In genomic region chr12:3500071-3500470, GRCm38 (mm10) we compare ENCODE assay signal across 22 mouse cellular contexts.
DNase-seq lines count a peak whose midpoint lies in the region; ATAC-seq lines count a peak whose summit lies in the region.
"Had no signal": no experiment of that assay in that cellular context is flagged by ENCODE, and none has a peak within 500 bp of the region (broad histone marks: within the 10 kb centered on the region; RNA-seq: fewer than 3 reads in every experiment).

No protein-coding gene starts in this region.

- H3K9me3 ChIP-seq in kidney, embryonic 15.5 days (replicated peaks) = no peaks in the 10 kb centered on the region
- H3K9me3 ChIP-seq: forebrain, embryonic 12.5 days; hindbrain, embryonic 13.5 days; limb, embryonic 10.5 days; midbrain, embryonic 10.5 days had no signal

- ATAC-seq in kidney, embryonic 15.5 days (replicated peaks; ENCODE audit: low FRiP score) = no peak
- ATAC-seq in megakaryocyte, adult 5-6 weeks (ENCODE audit: poor library complexity, severe bottlenecking) = no peak
- ATAC-seq: inflammation-experienced regulatory T-cells, adult 6 months had no signal

- no peak overlapping the region for H3K27ac ChIP-seq in kidney, embryonic 15.5 days
- H3K27ac ChIP-seq: forebrain, embryonic 12.5 days; hindbrain, embryonic 13.5 days; layer of hippocampus, adult 2 months; limb, embryonic 10.5 days; midbrain, embryonic 10.5 days had no signal

- H3K4me3 ChIP-seq in kidney, embryonic 15.5 days (replicated peaks) = no peak overlapping the region
- H3K4me3 ChIP-seq: forebrain, embryonic 12.5 days; hindbrain, embryonic 13.5 days; layer of hippocampus, adult 2 months; limb, embryonic 10.5 days; midbrain, embryonic 10.5 days had no signal

- peaks cover 76% of the 10 kb centered on the region for H3K36me3 ChIP-seq in kidney, embryonic 15.5 days

- no peaks in the 10 kb centered on the region for H3K27me3 ChIP-seq in kidney, embryonic 15.5 days
- H3K27me3 ChIP-seq: forebrain, embryonic 12.5 days; hindbrain, embryonic 13.5 days had no signal

- H3K9ac ChIP-seq in kidney, embryonic 15.5 days = no peak overlapping the region
- H3K9ac ChIP-seq: forebrain, embryonic 12.5 days; hindbrain, embryonic 13.5 days had no signal

- DNase-seq in gastrocnemius, adult 18-20 months (ENCODE audit: low spot score) = peak; percentile 48
- DNase-seq in gastrocnemius, postnatal 10 days = no peak
- DNase-seq in kidney, adult 18-20 months = peak; percentile 11
- peak; percentile 34 for DNase-seq in kidney, postnatal 10 days
- peak; percentile 56 for DNase-seq in yolk sac, embryonic 10.5 days (ENCODE audit: low spot score)
- no peak for DNase-seq in lung, postnatal 10 days
- DNase-seq: adrenal gland, adult 8-10 months; cerebellum, adult 9-11 months; heart, postnatal 14 days; layer of hippocampus, postnatal 36 days; lung, adult 2 months; lung, postnatal 36 days; retina, postnatal 1 day; thymus, postnatal 25 days had no signal

- H3K4me2 ChIP-seq in kidney, embryonic 15.5 days = no peak overlapping the region
- H3K4me2 ChIP-seq: forebrain, embryonic 12.5 days; hindbrain, embryonic 13.5 days had no signal

- WGBS in kidney, embryonic 15.5 days = 87% methylated on average over 6 of the region's 6 CpGs

- no peaks in the 10 kb centered on the region for H3K4me1 ChIP-seq in kidney, embryonic 15.5 days
- H3K4me1 ChIP-seq: forebrain, embryonic 12.5 days; hindbrain, embryonic 13.5 days; limb, embryonic 10.5 days; midbrain, embryonic 10.5 days had no signal

Comparison
In these comparisons a context has a peak if more than half of its experiments do, and no peak if none do; other contexts are left out.
1. DNase-seq: peak in gastrocnemius, adult 18-20 months (single experiment), kidney, adult 18-20 months (single experiment), kidney, postnatal 10 days (single experiment) and yolk sac, embryonic 10.5 days (single experiment); none in gastrocnemius, postnatal 10 days (single experiment) and lung, postnatal 10 days (single experiment).